Mouse (Mus musculus): Measurements from ENCODE around the gene Hivep3. TPM values are rescaled to one million over a fixed set of nuclear protein-coding genes. Genes with fewer than 3 reads are reported as not detected.

Hivep3 gene
- 7.1 and 8.2 TPM in 2 replicates for polyA plus RNA-seq (2014; fragmentation: Nextera tagmentation; extraction: Ambion mirVana)

DNA sequence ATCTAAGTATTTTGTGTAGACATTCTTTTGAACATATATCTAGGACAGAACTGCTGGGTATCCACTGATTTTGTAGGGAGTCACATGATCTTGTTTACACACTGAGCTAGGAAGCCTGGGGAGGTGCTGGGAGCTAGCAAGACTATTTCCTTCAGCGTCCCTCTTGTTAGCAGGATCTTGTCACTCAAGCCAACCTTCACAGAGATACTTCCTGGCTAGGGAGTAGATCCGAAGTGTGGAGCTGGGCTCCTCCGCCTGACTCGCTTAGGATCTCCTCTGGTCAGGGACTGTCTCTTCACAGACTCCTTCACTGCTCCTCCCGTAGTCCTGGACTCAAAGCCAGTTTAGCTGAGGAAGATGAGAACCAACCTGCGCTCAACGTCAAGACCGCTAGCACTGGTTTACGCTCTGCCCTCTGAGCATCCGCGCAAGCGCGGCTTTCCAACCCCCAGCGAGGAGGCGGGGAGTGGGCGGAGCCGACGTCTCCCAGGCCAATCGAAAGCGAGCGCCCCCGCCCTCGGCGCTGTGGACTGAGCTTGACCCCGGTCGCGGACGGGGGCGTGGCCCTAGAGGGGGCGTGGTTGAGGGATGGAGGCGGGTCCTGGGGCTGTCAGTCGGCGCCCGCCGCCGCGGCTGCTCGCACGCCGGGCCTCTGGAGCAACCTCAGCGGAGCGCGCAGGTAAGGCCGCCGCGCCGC is at the start of gene Hivep3:
Gene Hivep3, plus strand, starts transcription at position 601 of the 697 bp plus-strand sequence.
- H3K27me3 ChIP-seq (replicated peaks; ENCODE audit: control insufficient read depth, insufficient read depth, low read length) = peaks cover 22% of the 10 kb centered on the region
- H3K4me2 ChIP-seq (ENCODE audit: low read depth, low read length) = peak within 1 kb of the TSS; percentile 100
- ATAC-seq (ENCODE audit: low read depth) (peak; percentile 98), DNase-seq (ENCODE audit: low spot score) (peak; percentile 98)
- peak within 1 kb of the TSS; percentile 72 for H3K9ac ChIP-seq (ENCODE audit: low read depth, low read length)
- H3K27ac ChIP-seq (replicated peaks; ENCODE audit: low read depth, low read length) = 0 out of 2 replicates have a peak within 1 kb of the TSS, but pooled peaks have one; percentile 5
- under 1% methylated on average over 34 of the region's 47 CpGs for WGBS
- no peaks in the 10 kb centered on the region for H3K36me3 ChIP-seq (ENCODE audit: control insufficient read depth, insufficient read depth, low read length)
- no peaks in the 10 kb centered on the region for H3K9me3 ChIP-seq (ENCODE audit: control insufficient read depth, low read length)
- H3K4me1 ChIP-seq (ENCODE audit: control insufficient read depth, insufficient read depth, low read length) = peaks cover 4% of the 10 kb centered on the region; the same call in 1 of the 2 replicates
- H3K4me3 ChIP-seq (ENCODE audit: low read depth, low read length) = peak within 1 kb of the TSS; percentile 75

GRCm38 (mm10) chr4:119685746-119686145 is 47.8 kb upstream of the Hivep3 start:
- Histone ChIP-seq H3K9me3 (ENCODE audit: control insufficient read depth, low read length) (peaks cover 8% of the 10 kb centered on the region; the same call in 1 of the 2 replicates), H3K27ac (replicated peaks; ENCODE audit: low read depth, low read length) (no peak overlapping the region), H3K4me2 (ENCODE audit: low read depth, low read length) (no peak overlapping the region), H3K27me3 (replicated peaks; ENCODE audit: control insufficient read depth, insufficient read depth, low read length) (no peaks in the 10 kb centered on the region), H3K4me1 (ENCODE audit: control insufficient read depth, insufficient read depth, low read length) (no peaks in the 10 kb centered on the region), H3K4me3 (ENCODE audit: low read depth, low read length) (no peak overlapping the region), H3K36me3 (ENCODE audit: control insufficient read depth, insufficient read depth, low read length) (no peaks in the 10 kb centered on the region), H3K9ac (ENCODE audit: low read depth, low read length) (no peak overlapping the region)
- 84% methylated on average over 2 of the region's 2 CpGs for WGBS
- DNase-seq (ENCODE audit: low spot score) (no peak), ATAC-seq (ENCODE audit: low read depth) (no peak)

DNA sequence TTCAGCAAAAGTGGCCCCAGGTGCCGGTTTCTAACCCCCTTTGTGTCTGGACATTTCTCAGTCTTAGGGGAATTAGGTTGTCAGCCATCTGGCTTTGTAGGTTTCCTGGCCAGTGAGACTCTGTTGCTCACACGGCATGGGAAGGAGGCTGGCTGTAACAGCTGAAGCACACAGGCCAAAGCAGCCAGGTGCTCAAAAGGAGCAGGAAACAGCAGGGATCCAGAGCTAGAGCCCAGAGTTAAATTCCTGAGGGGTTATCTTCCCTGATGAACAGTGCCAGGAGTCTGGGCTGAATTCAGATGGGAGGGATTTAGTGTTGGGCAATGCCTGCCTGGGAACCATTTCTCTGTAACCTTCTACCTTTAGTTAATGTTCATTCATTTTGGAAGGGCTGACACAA is 35.2 kb upstream of the Hivep3 start:
- Histone ChIP-seq H3K36me3 (ENCODE audit: control insufficient read depth, insufficient read depth, low read length) (no peaks in the 10 kb centered on the region), H3K27ac (replicated peaks; ENCODE audit: low read depth, low read length) (no peak overlapping the region), H3K4me2 (ENCODE audit: low read depth, low read length) (no peak overlapping the region), H3K4me3 (ENCODE audit: low read depth, low read length) (no peak overlapping the region), H3K4me1 (ENCODE audit: control insufficient read depth, insufficient read depth, low read length) (no peaks in the 10 kb centered on the region), H3K27me3 (replicated peaks; ENCODE audit: control insufficient read depth, insufficient read depth, low read length) (no peaks in the 10 kb centered on the region), H3K9me3 (ENCODE audit: control insufficient read depth, low read length) (no peaks in the 10 kb centered on the region), H3K9ac (ENCODE audit: low read depth, low read length) (no peak overlapping the region)
- ATAC-seq (ENCODE audit: low read depth) (no peak), DNase-seq (ENCODE audit: low spot score) (no peak)
- 47% methylated on average over 2 of the region's 2 CpGs for WGBS

- Histone ChIP-seq H3K4me1 (ENCODE audit: control insufficient read depth, insufficient read depth, low read length) (no peaks in the 10 kb centered on the region), H3K27me3 (replicated peaks; ENCODE audit: control insufficient read depth, insufficient read depth, low read length) (no peaks in the 10 kb centered on the region), H3K4me3 (ENCODE audit: low read depth, low read length) (no peak overlapping the region), H3K9me3 (ENCODE audit: control insufficient read depth, low read length) (no peaks in the 10 kb centered on the region), H3K9ac (ENCODE audit: low read depth, low read length) (no peak overlapping the region), H3K36me3 (ENCODE audit: control insufficient read depth, insufficient read depth, low read length) (no peaks in the 10 kb centered on the region), H3K27ac (replicated peaks; ENCODE audit: low read depth, low read length) (no peak overlapping the region), H3K4me2 (ENCODE audit: low read depth, low read length) (no peak overlapping the region)
- no peak for ATAC-seq (ENCODE audit: low read depth)
- WGBS = 84% methylated on average over 11 of the region's 11 CpGs
- no peak for DNase-seq (ENCODE audit: low spot score)
Measured at GRCm38 (mm10) chr4:119701269-119701954, 32.2 kb upstream of the Hivep3 start.

DNA sequence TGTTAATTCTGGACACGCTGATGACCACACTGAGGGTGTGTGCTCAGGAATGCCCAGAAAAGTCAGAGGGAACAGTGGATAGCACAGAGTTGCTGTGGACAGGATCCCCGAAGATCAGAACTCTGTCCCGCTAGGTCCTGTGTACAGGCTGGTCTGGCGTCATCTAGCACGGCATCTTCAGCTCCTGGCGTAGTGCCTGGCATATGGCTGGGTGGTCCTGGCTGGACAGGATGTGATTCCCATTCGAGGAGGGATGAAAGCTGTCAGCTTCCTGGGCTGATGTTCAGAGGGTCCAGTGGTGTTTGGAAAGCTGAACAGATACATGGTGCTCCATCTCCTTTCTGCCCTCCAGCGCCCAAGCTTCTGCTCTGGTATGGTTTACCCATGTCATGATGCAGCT is 29.6 kb upstream of the Hivep3 start:
- no peaks in the 10 kb centered on the region for H3K27me3 ChIP-seq (replicated peaks; ENCODE audit: control insufficient read depth, insufficient read depth, low read length)
- H3K27ac ChIP-seq (replicated peaks; ENCODE audit: low read depth, low read length) = no peak overlapping the region
- no peaks in the 10 kb centered on the region for H3K9me3 ChIP-seq (ENCODE audit: control insufficient read depth, low read length)
- DNase-seq (ENCODE audit: low spot score) (no peak), ATAC-seq (ENCODE audit: low read depth) (no peak)
- H3K4me1 ChIP-seq (ENCODE audit: control insufficient read depth, insufficient read depth, low read length) = no peaks in the 10 kb centered on the region
- H3K4me3 ChIP-seq (ENCODE audit: low read depth, low read length) = no peak overlapping the region
- 83% methylated on average over 8 of the region's 8 CpGs for WGBS
- H3K36me3 ChIP-seq (ENCODE audit: control insufficient read depth, insufficient read depth, low read length) = no peaks in the 10 kb centered on the region
- H3K9ac ChIP-seq (ENCODE audit: low read depth, low read length) = no peak overlapping the region
- no peak overlapping the region for H3K4me2 ChIP-seq (ENCODE audit: low read depth, low read length)

DNA sequence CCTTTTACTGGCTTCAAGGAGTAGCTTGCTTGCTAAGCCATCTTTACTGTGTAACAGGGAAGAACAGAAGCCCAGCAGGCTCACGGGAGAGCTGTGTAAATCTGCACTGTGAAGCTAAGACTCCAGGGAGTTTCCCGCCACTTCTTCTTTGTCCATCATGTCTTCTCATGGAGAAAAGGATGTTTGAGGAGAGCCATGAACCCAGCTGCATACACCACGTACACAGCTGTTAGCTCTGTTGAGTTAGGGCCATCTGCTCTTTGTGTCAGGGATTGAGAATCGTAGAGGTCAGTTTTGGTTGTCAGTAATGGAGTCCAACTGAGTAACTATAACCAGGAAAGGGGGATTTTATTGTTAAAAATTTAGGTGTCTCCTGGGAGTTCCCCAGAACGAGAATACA is 26.3 kb upstream of the Hivep3 start:
- DNase-seq (ENCODE audit: low spot score) (no peak), ATAC-seq (ENCODE audit: low read depth) (no peak)
- Histone ChIP-seq H3K4me2 (ENCODE audit: low read depth, low read length) (no peak overlapping the region), H3K4me3 (ENCODE audit: low read depth, low read length) (no peak overlapping the region), H3K9ac (ENCODE audit: low read depth, low read length) (no peak overlapping the region), H3K36me3 (ENCODE audit: control insufficient read depth, insufficient read depth, low read length) (no peaks in the 10 kb centered on the region), H3K4me1 (ENCODE audit: control insufficient read depth, insufficient read depth, low read length) (no peaks in the 10 kb centered on the region), H3K27me3 (replicated peaks; ENCODE audit: control insufficient read depth, insufficient read depth, low read length) (no peaks in the 10 kb centered on the region), H3K9me3 (ENCODE audit: control insufficient read depth, low read length) (no peaks in the 10 kb centered on the region), H3K27ac (replicated peaks; ENCODE audit: low read depth, low read length) (no peak overlapping the region)
- WGBS = 53% methylated on average over 5 of the region's 5 CpGs

GRCm38 (mm10) chr4:119707751-119708150 is 25.8 kb upstream of the Hivep3 start:
- H3K4me3 ChIP-seq (ENCODE audit: low read depth, low read length) = no peak overlapping the region
- no peak overlapping the region for H3K27ac ChIP-seq (replicated peaks; ENCODE audit: low read depth, low read length)
- DNase-seq (ENCODE audit: low spot score) (no peak), ATAC-seq (ENCODE audit: low read depth) (no peak)
- H3K4me2 ChIP-seq (ENCODE audit: low read depth, low read length) = no peak overlapping the region
- H3K27me3 ChIP-seq (replicated peaks; ENCODE audit: control insufficient read depth, insufficient read depth, low read length) = no peaks in the 10 kb centered on the region
- 26% methylated on average over 3 of the region's 3 CpGs for WGBS
- H3K9ac ChIP-seq (ENCODE audit: low read depth, low read length) = no peak overlapping the region
- no peaks in the 10 kb centered on the region for H3K36me3 ChIP-seq (ENCODE audit: control insufficient read depth, insufficient read depth, low read length)
- H3K9me3 ChIP-seq (ENCODE audit: control insufficient read depth, low read length) = no peaks in the 10 kb centered on the region
- no peaks in the 10 kb centered on the region for H3K4me1 ChIP-seq (ENCODE audit: control insufficient read depth, insufficient read depth, low read length)

DNA sequence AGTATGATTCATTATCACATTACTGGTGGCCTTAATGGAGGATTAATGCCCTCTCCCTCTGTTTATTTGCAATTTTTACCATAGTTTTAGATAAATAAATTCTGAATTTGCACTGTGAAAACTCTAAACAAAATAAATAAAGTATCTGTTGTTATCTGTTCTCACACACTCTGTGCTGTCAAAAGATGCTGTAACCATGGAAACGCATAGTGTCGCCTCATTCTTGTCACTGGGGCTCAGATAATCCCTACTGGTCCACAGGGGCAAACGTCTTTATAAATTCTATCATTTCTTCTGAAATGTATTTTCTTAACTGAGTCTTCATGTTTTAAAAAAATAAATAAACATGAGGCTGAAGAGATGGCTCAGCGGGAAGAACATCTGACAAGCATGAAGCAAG is 23.4 kb upstream of the Hivep3 start:
- H3K4me1 ChIP-seq (ENCODE audit: control insufficient read depth, insufficient read depth, low read length) = no peaks in the 10 kb centered on the region
- ATAC-seq (ENCODE audit: low read depth) (no peak), DNase-seq (ENCODE audit: low spot score) (no peak)
- no peak overlapping the region for H3K4me2 ChIP-seq (ENCODE audit: low read depth, low read length)
- H3K27ac ChIP-seq (replicated peaks; ENCODE audit: low read depth, low read length) = no peak overlapping the region
- H3K9ac ChIP-seq (ENCODE audit: low read depth, low read length) = no peak overlapping the region
- H3K4me3 ChIP-seq (ENCODE audit: low read depth, low read length) = no peak overlapping the region
- H3K9me3 ChIP-seq (ENCODE audit: control insufficient read depth, low read length) = no peaks in the 10 kb centered on the region
- 74% methylated on average over 4 of the region's 4 CpGs for WGBS
- no peaks in the 10 kb centered on the region for H3K27me3 ChIP-seq (replicated peaks; ENCODE audit: control insufficient read depth, insufficient read depth, low read length)
- H3K36me3 ChIP-seq (ENCODE audit: control insufficient read depth, insufficient read depth, low read length) = no peaks in the 10 kb centered on the region
